Mouse (Mus musculus) limb, embryonic 11.5 days (tissue): Measurements from ENCODE around the gene Bclaf1. TPM values are rescaled to one million over a fixed set of nuclear protein-coding genes. Genes with fewer than 3 reads are reported as not detected.

ENCODE experiments used
- ATAC-seq: fragments of 200-750 bp; cut with Nextera tagmentation; 2 replicates; pipeline ENCODE4 v1.8.0; 2017; ENCODE audit warnings: low read depth; ENCODE audit not compliant: insufficient number of reproducible peaks, low FRiP score, low TSS enrichment
- DNase-seq: peaks from one replicate; pipeline ENCODE4 v3.0.0-alpha.2; 2015; ENCODE audit warnings: low spot score
- H3K27ac ChIP-seq: fragments of 300-500 bp; sonication (generic); replicated peaks from 2 replicates; pipeline ENCODE4 v1.5.1; 2014; ENCODE audit warnings: low read depth, mild to moderate bottlenecking, low read length
- H3K27me3 ChIP-seq: fragments of 300-500 bp; sonication (generic); 2 replicates; pipeline ENCODE4 v1.6.1; 2014; ENCODE audit warnings: mild to moderate bottlenecking, low read length, mixed read lengths; ENCODE audit not compliant: control insufficient read depth, insufficient read depth
- H3K36me3 ChIP-seq: fragments of 300-500 bp; sonication (generic); 2 replicates; pipeline ENCODE4 v1.6.1; 2014; ENCODE audit warnings: mild to moderate bottlenecking, low read length, moderate library complexity, mixed read lengths; ENCODE audit not compliant: control insufficient read depth, insufficient read depth
- H3K4me1 ChIP-seq: fragments of 300-500 bp; sonication (generic); 2 replicates; pipeline ENCODE4 v1.6.1; 2014; ENCODE audit warnings: low read length, mixed read lengths; ENCODE audit not compliant: control insufficient read depth, insufficient read depth
- H3K4me2 ChIP-seq: fragments of 300-500 bp; sonication (generic); 2 replicates; pipeline ENCODE4 v1.6.1; 2014; ENCODE audit warnings: low read depth, mild to moderate bottlenecking, moderate library complexity; ENCODE audit not compliant: severe bottlenecking
- H3K4me3 ChIP-seq: fragments of 300-500 bp; sonication (generic); 2 replicates; pipeline ENCODE4 v1.5.1; 2014; ENCODE audit warnings: low read depth, low read length
- H3K9ac ChIP-seq: fragments of 300-500 bp; sonication (generic); 2 replicates; pipeline ENCODE4 v1.6.1; 2014; ENCODE audit warnings: mild to moderate bottlenecking, low read length
- H3K9me3 ChIP-seq: fragments of 300-500 bp; sonication (generic); 2 replicates; pipeline ENCODE4 v1.6.1; 2016; ENCODE audit warnings: low read length; ENCODE audit not compliant: control insufficient read depth
- WGBS: fragments of 180-500 bp; shearing (Covaris S2); extraction: QIAGEN DNeasy Blood & Tissue Kit; methylation state at CpG from one replicate; pipeline ENCODE4 v1.1.7; 2014; 5-methylcytosine and 5-hydroxymethylcytosine counted together
- polyA plus RNA-seq: library from polyadenylated mRNA; unstranded; fragments of >200 nt; fragmentation: Nextera tagmentation; extraction: Ambion mirVana; gene quantifications from 2 replicates; pipeline ENCODE4 v1.2.1, GENCODE M21; 2014

The Bclaf1 gene
- polyA plus RNA-seq, 1 experiment from 2014 or later = 176 TPM

GRCm38 (mm10) chr10:20337872-20338271 is 25.6 kb downstream of the Bclaf1 start:
- peaks cover 24% of the 10 kb centered on the region; the same call in 1 of the 2 replicates for H3K36me3 ChIP-seq
- no peak for ATAC-seq
- 91% methylated on average over 7 of the region's 7 CpGs for WGBS

GRCm38 (mm10) chr10:20345736-20346135 is 33.5 kb downstream of the Bclaf1 start:
- Histone ChIP-seq H3K4me1 (no peaks in the 10 kb centered on the region), H3K27me3 (no peaks in the 10 kb centered on the region), H3K4me3 (no peak overlapping the region), H3K4me2 (no peak overlapping the region), H3K9ac (no peak overlapping the region), H3K36me3 (peaks cover 22% of the 10 kb centered on the region; the same call in 1 of the 2 replicates), H3K27ac (no peak overlapping the region), H3K9me3 (no peaks in the 10 kb centered on the region)
- 81% methylated on average over 1 of the region's 1 CpGs for WGBS
- no peak for DNase-seq
- no peak for ATAC-seq

More at GRCm38 (mm10) chr10:20337872-20338271, 25.6 kb downstream of the Bclaf1 start:
- Histone ChIP-seq H3K9me3 (no peaks in the 10 kb centered on the region), H3K27ac (no peak overlapping the region), H3K4me2 (no peak overlapping the region), H3K27me3 (no peaks in the 10 kb centered on the region), H3K4me1 (no peaks in the 10 kb centered on the region), H3K4me3 (no peak overlapping the region), H3K9ac (no peak overlapping the region)
- DNase-seq = no peak

- peak within 1 kb of the TSS; percentile 39; the same call in 1 of the 2 replicates for H3K27ac ChIP-seq
- WGBS = 1% methylated on average over 56 of the region's 58 CpGs
Measured at GRCm38 (mm10) chr10:20347285-20348214, 35.3 kb downstream of the Bclaf1 start, which contains the start of gene Mtfr2. Gene Mtfr2 (plus strand): TSS chr10:20347770.

GRCm38 (mm10) chr10:20348894-20349293 is 36.6 kb downstream of the Bclaf1 start:
- Histone ChIP-seq H3K27ac (no peak overlapping the region), H3K9me3 (no peaks in the 10 kb centered on the region), H3K4me2 (no peak overlapping the region; the same call in 1 of the 2 replicates), H3K36me3 (peaks cover 11% of the 10 kb centered on the region; the same call in 1 of the 2 replicates), H3K4me3 (no peak overlapping the region), H3K27me3 (no peaks in the 10 kb centered on the region), H3K4me1 (no peaks in the 10 kb centered on the region), H3K9ac (no peak overlapping the region)
- 90% methylated on average over 2 of the region's 2 CpGs for WGBS
- ATAC-seq (no peak), DNase-seq (no peak)

More at GRCm38 (mm10) chr10:20347285-20348214, 35.3 kb downstream of the Bclaf1 start, which contains the start of gene Mtfr2:
- peak; percentile 91 for ATAC-seq
- DNase-seq = peak; percentile 97
- H3K27me3 ChIP-seq = no peaks in the 10 kb centered on the region
- peaks cover 20% of the 10 kb centered on the region; the same call in 1 of the 2 replicates for H3K36me3 ChIP-seq
- no peaks in the 10 kb centered on the region for H3K9me3 ChIP-seq
- H3K4me1 ChIP-seq = no peaks in the 10 kb centered on the region
- H3K4me3 ChIP-seq = peak within 1 kb of the TSS; percentile 72
- peak within 1 kb of the TSS; percentile 75 for H3K9ac ChIP-seq
- H3K4me2 ChIP-seq = peak within 1 kb of the TSS; percentile 63

GRCm38 (mm10) chr10:20361542-20362449 is 49.5 kb downstream of the Bclaf1 start:
- WGBS = 66% methylated on average over 10 of the region's 10 CpGs

GRCm38 (mm10) chr10:20362450-20363118 is 50.3 kb downstream of the Bclaf1 start:
- ATAC-seq (no peak), DNase-seq (no peak)
- Histone ChIP-seq H3K4me3 (no peak overlapping the region), H3K36me3 (no peaks in the 10 kb centered on the region), H3K4me2 (no peak overlapping the region), H3K9ac (no peak overlapping the region), H3K9me3 (no peaks in the 10 kb centered on the region), H3K27me3 (no peaks in the 10 kb centered on the region), H3K27ac (no peak overlapping the region), H3K4me1 (no peaks in the 10 kb centered on the region)
- WGBS = 72% methylated on average over 4 of the region's 4 CpGs

More at GRCm38 (mm10) chr10:20361542-20362449, 49.5 kb downstream of the Bclaf1 start:
- H3K4me2 ChIP-seq = no peak overlapping the region
- no peak overlapping the region for H3K9ac ChIP-seq
- no peaks in the 10 kb centered on the region for H3K36me3 ChIP-seq
- H3K27ac ChIP-seq = no peak overlapping the region
- no peak overlapping the region for H3K4me3 ChIP-seq
- DNase-seq = no peak
- H3K27me3 ChIP-seq = no peaks in the 10 kb centered on the region
- H3K9me3 ChIP-seq = no peaks in the 10 kb centered on the region
- ATAC-seq = no peak
- no peaks in the 10 kb centered on the region for H3K4me1 ChIP-seq

- no peaks in the 10 kb centered on the region for H3K27me3 ChIP-seq
- no peak overlapping the region for H3K9ac ChIP-seq
- no peak overlapping the region for H3K27ac ChIP-seq
- WGBS = 94% methylated on average over 5 of the region's 5 CpGs
- ATAC-seq = no peak
- no peaks in the 10 kb centered on the region for H3K9me3 ChIP-seq
- no peaks in the 10 kb centered on the region for H3K4me1 ChIP-seq
- no peak for DNase-seq
- H3K4me2 ChIP-seq = no peak overlapping the region
- no peak overlapping the region for H3K4me3 ChIP-seq
- no peaks in the 10 kb centered on the region for H3K36me3 ChIP-seq
Measured at GRCm38 (mm10) chr10:20372046-20372445, 59.8 kb downstream of the Bclaf1 start.
